Mouse (Mus musculus): ENCODE measurements around the gene Pax3.

DNA sequence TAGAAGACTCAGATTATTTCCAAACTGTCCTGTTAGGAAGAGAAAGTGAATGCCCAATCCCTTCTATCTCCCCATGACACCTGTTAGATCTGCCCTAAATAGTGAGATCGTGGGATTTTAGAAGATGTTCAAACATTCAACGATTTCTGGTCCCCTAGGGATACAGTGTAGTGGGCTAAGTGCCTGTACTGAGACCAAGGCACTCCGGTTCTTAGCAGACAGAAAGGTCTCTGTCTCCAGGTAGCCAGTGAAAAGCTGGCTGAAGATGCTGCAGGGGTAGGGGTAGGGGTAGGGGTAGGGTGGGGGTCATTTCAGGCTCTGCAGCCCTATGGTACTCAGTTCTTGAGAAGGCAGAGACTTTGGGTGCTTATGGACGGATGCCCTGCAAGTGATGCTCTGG is 7.4 kb upstream of the Pax3 start:
- TF ChIP-seq CTCF (IDR thresholded peaks at IDR 0.05; ENCODE audit: low read depth) (no peak), EP300 (IDR thresholded peaks at IDR 0.05; ENCODE audit: low read depth) (no peak)

Data from heart, postnatal 0 days (tissue).